Mouse (Mus musculus): ENCODE measurements around the gene Yjefn3.

Gene Yjefn3

GRCm38 (mm10) chr8:69879678-69880077 lies 22.8 kb downstream of the Yjefn3 start:
- DNase-seq (ENCODE audit: low read depth): no peak

GRCm38 (mm10) chr8:69877992-69878391 lies 24.5 kb downstream of the Yjefn3 start:
- no peak for DNase-seq (ENCODE audit: low read depth)

GRCm38 (mm10) chr8:69877396-69877795 lies 25.1 kb downstream of the Yjefn3 start:
- no peak for DNase-seq (ENCODE audit: low read depth)

- DNase-seq (ENCODE audit: low read depth): no peak
Measured at GRCm38 (mm10) chr8:69876967-69877366, 25.5 kb downstream of the Yjefn3 start.

- DNase-seq (ENCODE audit: low read depth): no peak
Measured at GRCm38 (mm10) chr8:69876097-69876496, 26.4 kb downstream of the Yjefn3 start.

- no peak for DNase-seq (ENCODE audit: low read depth)
Measured at GRCm38 (mm10) chr8:69874654-69875053, 27.9 kb downstream of the Yjefn3 start.

GRCm38 (mm10) chr8:69874155-69874554 lies 28.4 kb downstream of the Yjefn3 start:
- peak; percentile 50 for DNase-seq (ENCODE audit: low read depth)

GRCm38 (mm10) chr8:69870907-69871306 lies 31.6 kb downstream of the Yjefn3 start:
- DNase-seq (ENCODE audit: low read depth): no peak

GRCm38 (mm10) chr8:69870003-69870765 lies 32.3 kb downstream of the Yjefn3 start:
- DNase-seq (ENCODE audit: low read depth): no peak

- DNase-seq (ENCODE audit: low read depth): no peak
Measured at GRCm38 (mm10) chr8:69867696-69868326, 34.7 kb downstream of the Yjefn3 start.

GRCm38 (mm10) chr8:69864180-69864579 lies 38.3 kb downstream of the Yjefn3 start:
- DNase-seq (ENCODE audit: low read depth): no peak

- no peak for DNase-seq (ENCODE audit: low read depth)
Measured at GRCm38 (mm10) chr8:69863387-69864020, 39.0 kb downstream of the Yjefn3 start.

GRCm38 (mm10) chr8:69861251-69861650 lies 41.3 kb downstream of the Yjefn3 start:
- no peak for DNase-seq (ENCODE audit: low read depth)

- no peak for DNase-seq (ENCODE audit: low read depth)
Measured at GRCm38 (mm10) chr8:69860807-69861206, 41.7 kb downstream of the Yjefn3 start.

- no peak for DNase-seq (ENCODE audit: low read depth)
Measured at GRCm38 (mm10) chr8:69853869-69854268, 48.6 kb downstream of the Yjefn3 start.

GRCm38 (mm10) chr8:69850926-69851506 lies 51.5 kb downstream of the Yjefn3 start:
- DNase-seq (ENCODE audit: low read depth): no peak

- no peak for DNase-seq (ENCODE audit: low read depth)
Measured at GRCm38 (mm10) chr8:69849899-69850298, 52.6 kb downstream of the Yjefn3 start.

- no peak for DNase-seq (ENCODE audit: low read depth)
Measured at GRCm38 (mm10) chr8:69848951-69849350, 53.6 kb downstream of the Yjefn3 start.

GRCm38 (mm10) chr8:69847167-69848065 lies 55.1 kb downstream of the Yjefn3 start:
- no peak for DNase-seq (ENCODE audit: low read depth)
